Mouse (Mus musculus): ENCODE data around the gene B3gat2.

The B3gat2 gene

DNA sequence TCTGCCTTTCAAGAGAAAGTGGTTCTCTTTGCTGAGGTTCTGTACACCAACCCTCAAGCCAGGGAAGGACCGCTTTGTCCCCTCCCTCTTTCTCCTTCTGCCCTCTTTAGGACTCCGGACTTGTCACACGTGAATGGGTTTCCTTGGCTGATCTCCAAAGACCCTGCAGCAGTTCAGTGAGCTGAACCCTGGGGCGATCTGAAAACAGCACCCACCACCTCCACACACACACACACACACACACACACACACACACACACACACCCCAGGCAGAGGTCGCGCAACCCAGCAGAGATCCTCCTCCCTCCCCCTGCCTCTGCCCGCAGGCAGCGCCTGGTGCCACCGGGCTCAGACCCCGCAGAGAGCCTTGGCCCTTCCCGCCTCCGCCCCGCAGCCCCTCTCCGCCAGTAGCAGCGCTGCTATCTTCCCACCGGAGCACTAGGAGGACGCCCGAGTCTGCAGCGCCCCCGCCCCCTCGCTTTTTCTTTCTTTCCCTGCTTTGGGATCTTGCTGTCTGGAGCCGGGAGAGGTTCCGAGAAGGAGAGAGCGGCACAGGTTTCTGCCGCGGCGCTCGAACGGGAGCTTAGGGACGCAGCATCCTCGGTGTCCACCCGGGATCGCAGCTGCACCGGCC lies at the start of gene B3gat2:
Gene B3gat2, plus strand, starts transcription at position 252 of the 634 bp plus-strand sequence.
- peak; percentile 11 to 23 for DNase-seq (ENCODE audit: low spot score in 2 of 2)

DNA sequence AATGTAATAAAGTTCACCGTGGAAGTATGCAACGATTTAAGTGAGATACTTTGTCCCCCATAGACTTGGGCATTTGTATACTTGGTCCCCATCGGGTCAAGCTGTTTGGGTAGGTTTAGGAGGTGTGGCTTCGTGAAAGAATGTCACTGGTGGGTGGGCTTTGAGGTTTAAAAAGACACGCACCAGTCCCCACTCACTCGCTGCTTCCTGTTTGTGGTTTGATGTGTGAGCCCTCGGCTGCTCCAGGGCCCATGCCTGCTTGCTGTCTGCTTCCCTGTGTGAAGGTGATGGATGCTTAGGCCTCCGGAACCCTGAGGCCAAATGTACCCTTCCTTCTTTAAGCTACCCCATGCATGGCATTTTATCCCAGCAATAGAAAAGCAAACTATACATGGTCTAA lies 41.2 kb upstream of the B3gat2 start:
- DNase-seq (ENCODE audit: low spot score in 2 of 2): no peak

DNA sequence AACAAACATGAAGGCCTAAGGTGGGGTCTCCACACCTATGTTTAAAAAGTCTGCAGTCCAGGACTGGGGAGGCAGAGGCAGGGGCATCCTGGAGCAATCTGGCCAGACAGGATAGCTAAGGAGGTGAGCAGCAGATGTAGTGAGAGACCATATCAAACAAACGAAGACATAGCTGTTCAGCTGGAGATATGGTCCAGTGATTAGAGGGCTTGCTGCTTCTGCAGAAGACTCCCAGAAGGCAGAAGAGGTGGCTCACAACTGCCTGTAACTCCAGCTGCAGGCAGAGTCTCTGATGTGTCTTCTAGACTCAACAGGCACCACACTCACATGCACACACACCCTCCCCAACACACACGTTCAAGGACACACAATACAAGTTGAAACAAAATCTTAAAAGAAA lies 40.5 kb upstream of the B3gat2 start:
- DNase-seq (ENCODE audit: low spot score in 2 of 2): no peak

DNA sequence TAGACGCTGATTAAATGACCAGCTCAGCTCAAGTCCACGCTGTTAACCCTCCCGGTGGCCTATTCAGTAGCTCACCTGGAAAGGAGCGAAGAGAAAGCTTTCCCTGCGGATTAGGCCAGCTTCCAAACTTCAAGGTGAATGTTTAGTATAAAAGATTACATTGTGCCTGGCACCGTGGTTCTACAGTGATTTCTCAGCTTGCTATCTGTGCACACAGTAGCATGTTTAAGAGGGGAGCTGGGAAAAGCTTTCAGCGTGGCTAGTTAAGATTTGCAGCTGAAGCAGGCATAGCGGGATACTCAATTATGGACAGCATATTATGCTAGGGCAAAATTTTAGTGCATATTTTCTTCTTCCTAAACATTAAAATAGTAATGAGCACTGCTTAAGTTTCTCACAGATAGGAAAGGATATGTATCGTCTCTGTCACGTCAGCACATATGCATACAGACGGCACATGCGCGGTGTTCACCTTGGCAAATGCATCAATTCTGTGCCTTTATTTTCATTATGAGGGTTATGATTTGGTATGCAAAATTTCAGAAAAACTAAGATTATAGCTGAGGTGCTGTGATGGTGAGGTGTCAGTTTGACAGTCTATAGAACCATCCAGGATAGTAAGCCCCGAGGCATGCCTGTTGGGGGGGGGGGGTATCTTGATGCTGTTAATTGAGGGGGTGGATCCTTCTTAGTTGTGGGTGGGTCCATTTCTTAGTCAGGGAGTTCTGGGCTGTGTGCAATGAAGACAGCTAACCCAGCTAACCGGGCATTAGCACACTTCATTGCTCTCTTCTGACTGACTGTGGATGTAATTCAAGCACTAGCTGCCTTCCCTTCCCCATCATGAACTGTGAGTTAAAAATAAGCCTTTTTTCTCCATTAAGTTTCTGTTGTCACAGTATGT lies 38.8 kb upstream of the B3gat2 start:
- DNase-seq (ENCODE audit: low spot score in 2 of 2): no peak

DNA sequence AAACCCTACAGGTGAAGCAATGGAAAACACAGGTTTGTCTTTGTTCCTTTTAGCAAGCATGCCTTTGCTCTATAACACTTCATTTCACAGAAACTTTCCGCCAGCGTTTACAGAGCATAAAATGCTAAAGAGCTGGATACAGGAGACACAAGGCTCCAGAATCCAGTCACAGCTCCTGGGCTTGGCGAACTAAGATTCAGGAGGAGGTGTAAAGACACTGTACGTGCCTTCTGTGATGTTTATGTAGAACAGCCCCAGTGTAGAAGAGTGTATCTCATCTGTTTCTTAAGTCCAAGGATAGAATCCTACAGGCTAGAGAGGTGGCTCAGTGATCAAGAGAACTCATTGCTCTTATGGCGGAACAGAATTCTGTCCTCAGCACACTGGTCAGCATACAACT lies 30.2 kb upstream of the B3gat2 start:
- no peak for DNase-seq (ENCODE audit: low spot score in 2 of 2)

DNA sequence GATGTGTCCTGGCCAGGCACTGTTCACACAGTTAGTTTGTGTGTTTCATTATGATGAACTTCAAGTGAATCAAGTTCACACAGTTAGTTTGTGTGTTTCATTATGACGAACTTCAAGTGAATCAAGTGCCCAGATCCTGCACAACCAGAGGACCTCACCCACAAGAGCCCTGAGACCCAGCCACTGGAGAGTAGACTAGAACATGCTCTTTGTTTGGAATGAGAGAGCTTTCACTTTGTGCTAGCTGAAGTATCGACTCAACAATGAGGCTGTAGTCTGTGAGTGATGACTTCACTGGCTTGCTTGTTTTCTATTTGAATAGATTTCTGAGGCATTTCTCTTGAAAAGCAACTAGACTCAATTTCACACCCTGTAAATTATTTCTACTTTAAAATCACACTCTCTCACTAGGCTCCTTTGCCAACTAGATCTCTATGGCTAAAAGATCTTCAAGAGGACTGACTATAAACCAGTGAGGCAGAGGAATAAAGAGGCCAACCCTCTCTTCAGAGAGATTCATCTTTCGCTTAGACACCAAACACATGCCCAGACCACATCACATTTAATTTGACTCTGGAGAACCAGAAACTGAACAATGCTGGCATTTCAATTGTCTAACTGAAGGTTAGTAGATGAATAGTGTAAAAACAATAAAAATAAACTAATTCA lies 10.6 kb upstream of the B3gat2 start:
- DNase-seq (ENCODE audit: low spot score in 2 of 2): no peak

DNA sequence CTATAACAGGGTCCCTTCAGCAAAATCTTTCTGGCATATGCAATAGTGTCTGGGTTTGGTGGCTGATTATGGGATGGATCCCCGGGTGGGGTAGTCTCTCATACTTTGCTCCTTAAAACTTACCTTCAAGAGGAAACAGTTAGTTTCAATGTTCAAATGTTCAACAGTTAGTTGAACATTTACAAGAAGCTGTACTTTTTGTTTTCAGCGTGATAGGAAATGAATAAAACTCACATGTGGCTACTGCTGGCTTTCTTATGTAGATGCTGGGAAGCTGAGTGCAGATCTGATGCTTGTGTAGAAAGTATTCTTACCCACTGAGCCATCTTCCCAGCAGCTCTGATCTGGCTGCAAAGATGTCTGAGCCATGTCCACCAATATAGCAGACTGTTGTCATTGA lies 8.5 kb upstream of the B3gat2 start:
- DNase-seq (ENCODE audit: low spot score in 2 of 2): no peak

DNA sequence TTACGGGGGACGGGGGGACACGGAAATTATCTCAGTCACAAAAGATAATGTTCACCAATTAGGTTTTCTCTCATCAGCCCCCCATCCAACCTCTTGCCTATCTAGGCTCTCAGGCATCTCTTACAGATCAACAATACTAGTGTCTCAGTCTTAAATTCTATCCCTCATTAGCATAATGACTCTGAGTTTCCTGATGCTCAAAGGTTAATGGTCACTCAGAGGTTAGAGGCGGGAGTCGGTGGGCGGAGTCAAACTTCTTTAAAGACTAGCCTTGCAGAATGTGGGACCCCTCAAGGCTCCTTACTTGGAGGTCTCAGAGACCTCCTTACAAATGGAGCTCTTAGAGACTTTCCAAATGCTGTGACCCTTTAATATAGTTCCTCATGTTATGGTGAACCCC lies 8.0 kb upstream of the B3gat2 start:
- no peak for DNase-seq (ENCODE audit: low spot score in 2 of 2)

DNA sequence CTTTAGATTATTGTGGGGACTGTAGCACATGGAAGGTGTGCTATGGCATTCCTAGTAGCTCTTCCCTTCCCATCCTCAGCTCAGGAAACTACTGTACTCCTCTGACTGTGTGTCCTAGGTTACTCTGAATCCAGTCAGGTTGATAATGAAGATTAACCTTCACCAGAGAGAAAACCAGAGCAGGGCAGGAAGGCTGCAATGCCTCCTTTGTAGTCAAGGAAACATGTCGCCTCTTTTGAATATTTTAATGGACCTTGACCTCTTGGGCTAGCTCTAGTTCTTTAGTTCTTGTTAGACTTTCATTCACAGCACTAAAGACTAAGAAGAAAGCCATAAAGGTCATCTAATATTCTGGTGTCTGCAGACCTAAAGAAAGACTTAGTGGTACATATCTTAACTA lies 7.2 kb upstream of the B3gat2 start:
- no peak for DNase-seq (ENCODE audit: low spot score in 2 of 2)

DNA sequence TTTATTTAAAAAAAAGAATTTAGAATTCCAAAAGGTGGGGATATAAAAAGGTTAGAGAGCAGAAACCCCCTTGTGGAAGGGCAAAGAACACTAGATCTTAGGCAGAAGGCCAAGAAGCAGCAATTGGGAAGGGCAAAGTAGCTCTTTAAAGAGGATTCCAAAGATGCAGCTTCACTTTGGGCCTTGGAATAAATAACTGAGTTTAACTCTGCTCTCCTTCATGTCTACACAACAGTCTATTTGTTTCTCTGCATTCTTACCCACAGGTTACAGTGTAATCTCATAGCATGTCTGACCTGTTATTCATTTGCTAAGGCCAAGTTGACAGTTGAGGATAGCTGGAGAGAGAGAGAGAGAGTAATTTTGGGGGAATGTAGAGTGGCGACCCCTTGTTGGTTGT lies 6.6 kb upstream of the B3gat2 start:
- no peak for DNase-seq (ENCODE audit: low spot score in 2 of 2)

DNA sequence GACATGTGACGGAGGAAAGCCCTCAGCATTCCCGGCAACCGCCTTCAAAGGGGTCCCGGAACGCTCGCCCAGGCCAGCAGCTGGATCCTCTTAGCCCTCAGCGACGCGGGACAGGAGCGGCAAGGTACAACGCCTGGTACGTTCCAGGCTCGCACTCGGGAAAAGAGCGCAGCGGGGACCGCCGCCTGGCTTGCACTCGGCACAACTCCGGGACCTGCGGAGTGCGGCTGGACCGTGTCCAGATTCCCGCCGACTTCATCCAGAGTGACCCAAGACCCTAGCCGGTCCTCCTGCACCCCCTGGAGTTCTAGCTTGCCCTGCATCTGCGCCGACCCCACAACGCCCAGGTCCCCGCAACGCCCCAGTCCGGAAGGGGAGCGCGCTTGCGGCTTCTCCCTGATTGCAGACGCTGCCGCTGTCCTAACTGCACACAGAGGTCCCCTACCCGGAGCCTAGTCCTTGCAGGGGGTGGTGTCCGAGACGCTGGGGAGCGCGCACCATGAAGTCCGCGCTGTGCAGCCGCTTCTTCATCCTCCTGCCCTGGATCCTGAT lies 659 bp downstream of the B3gat2 start:
- peak; percentile 13 to 27 for DNase-seq (ENCODE audit: low spot score in 2 of 2)

DNA sequence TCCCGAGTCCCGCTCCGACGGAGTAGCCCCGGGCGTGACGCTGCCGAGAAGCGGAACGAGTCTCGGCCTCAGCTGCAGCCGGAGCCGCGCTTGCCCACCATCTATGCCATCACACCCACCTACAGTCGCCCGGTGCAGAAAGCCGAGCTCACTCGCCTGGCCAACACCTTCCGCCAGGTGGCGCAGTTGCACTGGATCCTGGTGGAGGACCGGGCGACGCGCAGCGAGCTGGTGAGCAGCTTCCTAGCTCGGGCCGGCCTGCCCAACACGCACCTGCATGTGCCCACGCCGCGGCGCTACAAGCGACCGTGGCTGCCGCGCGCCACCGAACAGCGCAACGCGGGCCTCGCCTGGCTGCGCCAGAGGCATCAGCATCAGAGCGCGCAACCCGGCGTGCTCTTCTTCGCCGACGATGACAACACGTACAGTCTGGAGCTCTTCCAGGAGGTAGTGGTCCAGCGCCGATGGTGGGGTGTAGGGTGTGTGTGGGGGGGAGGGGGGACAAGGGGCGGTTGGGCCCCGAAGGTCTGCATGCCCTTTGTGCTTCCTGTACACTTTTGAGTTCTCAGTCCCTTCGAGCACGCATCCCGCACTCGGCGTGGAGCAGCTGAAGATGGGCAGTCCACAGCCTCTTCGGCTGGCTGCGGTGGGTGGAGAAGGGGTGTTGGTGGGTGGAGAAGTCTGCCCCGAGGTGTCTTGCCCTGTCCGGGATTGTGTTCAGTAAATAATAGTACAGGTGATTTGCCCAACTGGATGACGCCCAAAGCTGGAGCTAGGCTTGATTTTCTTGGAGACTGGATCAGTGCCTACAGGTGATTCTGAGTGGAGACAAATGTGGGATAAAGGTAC lies 1.5 kb downstream of the B3gat2 start:
- peak; percentile 95 to 96 for DNase-seq (ENCODE audit: low spot score in 2 of 2)

DNA sequence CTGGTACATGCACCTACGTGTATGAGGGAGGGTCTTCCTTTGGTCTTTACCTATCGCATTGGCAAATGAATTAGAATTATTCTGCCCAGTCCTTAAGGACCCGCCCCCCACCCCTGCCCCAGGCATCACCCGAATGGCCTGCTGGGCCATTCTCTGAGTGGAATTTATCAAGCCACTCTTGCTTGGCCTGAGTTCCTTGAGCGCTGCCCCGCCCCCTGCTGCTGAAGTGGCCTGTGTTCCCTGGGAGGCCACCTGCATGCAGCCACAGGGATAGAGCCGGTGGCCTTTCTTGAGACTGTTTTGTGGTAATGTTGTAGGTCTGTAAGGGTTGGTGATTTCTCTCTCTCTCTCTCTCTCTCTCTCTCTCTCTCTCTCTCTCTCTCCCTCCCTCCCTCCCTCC lies 2.2 kb downstream of the B3gat2 start:
- no peak for DNase-seq (ENCODE audit: low spot score in 2 of 2)

DNA sequence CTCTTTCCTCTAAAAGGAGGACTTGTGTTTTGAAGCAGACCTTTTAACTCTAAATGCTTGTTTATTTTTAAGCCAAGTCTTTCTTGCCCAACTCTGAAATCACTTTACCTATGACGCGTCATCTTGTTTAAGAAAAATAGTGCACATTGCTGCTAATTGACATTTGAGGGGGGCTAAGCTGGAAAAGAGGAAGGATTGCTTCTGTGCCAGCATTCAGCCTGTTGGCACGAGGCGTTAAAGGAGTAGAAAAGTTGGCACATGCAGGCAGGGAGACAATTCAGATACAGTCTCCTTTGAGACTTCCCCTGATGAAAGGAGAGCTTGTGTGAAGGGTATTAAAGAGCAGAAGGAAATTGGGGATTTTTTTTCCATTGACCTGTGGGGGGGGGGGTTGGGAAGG lies 3.2 kb downstream of the B3gat2 start:
- no peak for DNase-seq (ENCODE audit: low spot score in 2 of 2)

DNA sequence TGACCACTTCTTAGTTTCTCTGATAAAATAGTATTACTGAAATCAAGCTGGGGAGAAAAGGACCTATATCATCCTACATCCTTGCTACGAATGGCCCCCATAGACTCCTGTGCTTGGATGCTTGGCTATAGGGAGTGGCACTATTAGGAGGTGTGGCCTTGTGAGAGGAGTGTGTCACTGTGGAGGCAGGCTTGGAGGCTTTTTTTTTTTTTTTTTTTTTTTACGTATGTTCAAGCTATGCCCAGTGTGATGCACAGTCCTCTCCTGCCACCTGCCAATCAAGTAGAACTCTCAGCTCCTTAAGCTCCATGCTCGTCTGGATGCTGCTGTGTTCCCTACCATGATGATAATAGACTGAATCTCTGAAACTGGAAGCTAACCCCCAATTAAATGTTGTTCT lies 11.5 kb downstream of the B3gat2 start:
- DNase-seq (ENCODE audit: low spot score in 2 of 2): no peak

DNA sequence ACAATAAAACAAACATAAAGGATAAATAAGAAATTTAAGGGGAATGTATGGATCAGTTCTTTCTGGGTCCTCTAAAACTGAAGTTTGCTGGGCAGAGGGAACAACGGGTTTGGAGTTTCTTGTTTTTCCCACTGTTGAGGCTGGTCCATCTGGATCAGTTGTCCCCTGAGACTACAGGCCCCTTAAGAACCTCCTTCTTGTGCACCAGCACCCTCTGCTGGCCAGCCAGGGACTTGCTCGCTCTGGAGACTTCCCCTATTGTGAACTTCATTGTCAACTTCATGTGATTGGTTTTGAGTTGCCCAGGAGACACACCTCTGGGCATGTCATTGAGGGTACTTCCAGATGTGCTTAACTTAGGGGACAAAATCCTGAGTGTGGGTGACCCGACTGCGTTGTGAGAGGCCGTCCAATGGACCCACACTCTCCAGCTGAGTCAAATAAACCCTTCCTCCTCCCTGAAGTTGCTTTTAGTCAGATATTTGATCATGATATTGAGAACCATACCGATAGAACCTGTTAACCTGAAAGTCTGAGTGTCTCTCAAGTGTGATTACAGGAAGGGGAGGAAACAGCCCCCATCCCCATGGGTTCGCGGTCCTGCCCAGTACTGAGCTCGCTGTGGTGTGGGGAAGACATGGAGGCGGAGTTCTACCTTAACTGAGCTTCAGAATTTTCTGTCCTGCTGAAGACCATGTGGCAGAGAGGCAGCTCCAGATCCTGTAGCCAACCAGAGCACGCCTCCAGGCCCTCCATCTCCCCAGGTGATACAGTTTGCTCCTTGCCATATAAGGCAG lies 31.4 kb downstream of the B3gat2 start:
- peak; percentile 34 to 47 for DNase-seq (ENCODE audit: low spot score in 2 of 2)

DNA sequence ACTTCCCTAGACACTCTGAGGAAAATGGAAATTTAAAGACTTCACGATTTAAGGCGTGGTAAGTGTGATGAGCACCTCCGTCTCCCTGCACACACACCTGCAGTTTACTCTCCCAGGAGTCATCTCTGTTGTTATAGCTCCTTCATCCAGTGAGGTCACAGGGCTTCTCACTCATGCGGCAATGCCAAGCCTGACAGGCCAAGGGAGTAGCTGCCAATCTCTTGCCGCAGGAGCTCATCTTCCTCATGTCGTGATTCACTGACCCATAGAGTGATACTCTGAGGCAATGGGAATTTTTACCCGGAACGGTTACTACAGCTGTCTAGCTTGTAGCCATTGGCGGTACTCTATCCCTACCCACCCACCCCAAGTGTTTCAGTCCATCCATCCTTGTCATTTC lies 36.8 kb downstream of the B3gat2 start:
- DNase-seq (ENCODE audit: low spot score in 2 of 2): no peak

DNA sequence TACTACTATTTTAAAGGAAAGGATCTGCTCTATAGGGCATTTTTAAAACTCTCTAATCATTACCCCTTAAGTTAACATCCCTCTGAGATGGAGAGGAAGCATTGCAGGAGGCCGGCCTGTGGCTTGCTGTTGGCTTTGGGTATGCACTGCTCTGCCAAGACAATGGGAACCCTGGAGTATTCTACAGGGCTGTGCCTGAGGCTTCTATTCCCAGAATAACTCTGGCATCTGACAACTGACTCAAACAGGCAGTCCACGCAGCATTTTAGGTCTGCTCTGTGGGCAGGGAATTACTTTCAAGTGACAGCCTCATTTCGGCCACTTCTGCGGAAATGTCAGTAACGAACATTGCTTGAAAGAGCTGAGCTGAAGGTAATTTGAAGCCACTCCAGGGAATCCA lies 60.1 kb downstream of the B3gat2 start:
- no peak for DNase-seq (ENCODE audit: low spot score in 2 of 2)

DNA sequence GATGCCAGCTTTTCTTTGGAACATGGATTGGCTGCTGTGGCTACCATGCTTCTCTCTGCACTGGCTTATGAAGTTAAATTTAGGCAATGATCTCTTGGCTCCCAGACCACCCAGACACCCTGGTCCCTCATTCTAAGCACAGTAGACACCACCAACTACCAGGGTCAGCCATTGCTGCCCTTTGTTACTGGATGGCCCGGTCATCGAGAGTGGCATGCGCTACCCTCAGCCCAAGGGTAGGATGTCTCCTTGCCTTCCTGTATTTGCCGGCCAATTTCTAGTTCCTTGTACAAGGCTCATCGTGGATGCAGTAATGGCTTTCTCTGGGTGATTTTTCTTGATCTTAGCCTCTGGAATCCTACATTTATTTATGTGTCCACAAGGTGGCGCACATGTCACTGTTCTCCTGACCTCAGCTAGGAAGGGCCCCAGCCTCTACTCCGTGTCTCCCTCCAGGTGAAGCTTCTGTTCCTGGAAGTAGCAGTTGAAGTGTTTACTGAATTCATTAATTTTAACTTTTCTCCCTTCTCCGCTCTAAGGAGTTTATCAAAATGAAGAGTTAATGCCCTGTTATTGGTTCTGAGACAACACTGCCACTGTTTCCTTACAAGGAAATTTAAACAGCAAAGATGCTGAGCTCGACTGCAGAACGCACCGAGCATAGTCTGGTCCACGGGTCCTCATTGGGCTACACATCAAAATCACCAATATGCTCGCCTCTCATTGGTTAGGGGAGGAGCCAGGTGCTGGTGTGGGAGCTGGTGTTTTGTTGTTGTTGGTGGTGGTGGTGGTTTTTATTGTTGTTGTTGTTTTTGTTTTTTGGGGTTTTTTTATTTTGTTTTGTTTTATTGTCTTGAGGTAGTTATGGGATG lies 65.6 kb downstream of the B3gat2 start:
- no peak for DNase-seq (ENCODE audit: low spot score in 2 of 2)

DNA sequence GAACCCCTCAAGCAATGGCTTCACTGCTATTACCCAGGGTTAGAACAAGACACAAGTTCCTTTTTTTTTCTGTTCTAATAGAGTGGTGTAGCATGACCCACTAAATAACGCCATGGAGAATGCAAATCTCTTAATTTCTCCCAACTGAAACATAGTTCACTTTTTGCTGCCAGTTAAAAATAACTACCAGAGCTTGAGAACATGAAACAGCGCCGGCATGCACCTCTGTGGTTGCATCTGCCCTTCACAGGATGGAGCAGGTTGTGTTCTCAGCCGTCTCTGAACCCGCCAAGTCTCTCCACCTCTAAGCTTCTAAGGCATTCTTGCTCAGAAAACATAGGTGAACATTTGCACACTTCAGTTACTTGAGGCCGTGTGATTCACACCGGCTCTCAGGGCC lies 72.7 kb downstream of the B3gat2 start:
- no peak for DNase-seq (ENCODE audit: low spot score in 2 of 2)

All from frontal cortex, postnatal 25 days (tissue).